Mouse (Mus musculus): ENCODE measurements at regions not wholly inside any gene's neighbourhood (a gene's known extent, or its start where the extent isn't known, plus 50 kb on each side); places are given as distances from the start of the nearest gene placed in this dataset.

DNA sequence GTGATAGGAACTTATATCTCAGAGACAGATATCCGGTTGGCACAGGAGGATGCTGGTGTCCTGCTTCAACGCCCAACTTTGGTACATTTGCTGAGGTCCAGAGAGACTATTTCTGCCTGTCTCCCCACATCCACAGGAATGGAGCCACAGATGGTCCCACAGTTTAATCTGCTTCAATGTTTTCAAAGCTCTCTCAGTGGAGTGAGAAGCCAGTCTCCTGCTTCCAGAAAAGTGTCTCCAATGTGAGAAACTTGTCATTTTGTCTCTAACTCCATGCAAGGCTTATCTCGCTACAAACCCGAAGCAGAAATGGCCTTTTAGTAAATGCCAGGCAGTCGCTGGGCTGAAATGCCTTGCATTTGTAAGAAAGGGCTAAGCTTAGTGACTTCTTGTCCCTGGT lies 86.9 kb upstream of the Frmd4a start:
- no peak for DNase-seq
- intact Hi-C loops (cut with DNase I) = no loop called here

DNA sequence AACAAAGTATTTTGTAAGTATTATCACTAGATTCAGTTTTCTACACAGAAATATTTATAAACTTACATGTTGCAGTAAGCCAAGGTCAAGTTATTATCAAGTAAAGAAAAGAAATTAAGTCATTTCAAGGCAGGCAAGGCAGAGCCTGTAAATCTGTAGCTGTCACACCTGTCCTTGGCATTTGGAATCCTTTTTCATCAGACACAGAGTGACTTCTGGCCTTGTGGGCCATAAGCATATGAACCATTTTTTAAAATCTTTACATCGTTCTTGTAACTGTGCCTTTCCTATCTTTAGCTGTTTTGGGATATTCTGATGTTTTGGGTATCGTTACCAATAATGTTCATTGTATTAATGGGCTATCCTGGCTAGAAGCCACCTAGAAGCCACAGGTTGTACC lies 76.7 kb upstream of the Frmd4a start:
- intact Hi-C loops (cut with DNase I) = no loop called here
- DNase-seq = no peak

GRCm38 (mm10) chr2:3941496-3941895 lies 76.0 kb upstream of the Frmd4a start:
- intact Hi-C loops (cut with DNase I) = no loop called here
- no peak for DNase-seq

- DNase-seq = no peak
- intact Hi-C loops (cut with DNase I) = no loop called here
Observed at GRCm38 (mm10) chr2:3947432-3947831, 70.1 kb upstream of the Frmd4a start.

DNA sequence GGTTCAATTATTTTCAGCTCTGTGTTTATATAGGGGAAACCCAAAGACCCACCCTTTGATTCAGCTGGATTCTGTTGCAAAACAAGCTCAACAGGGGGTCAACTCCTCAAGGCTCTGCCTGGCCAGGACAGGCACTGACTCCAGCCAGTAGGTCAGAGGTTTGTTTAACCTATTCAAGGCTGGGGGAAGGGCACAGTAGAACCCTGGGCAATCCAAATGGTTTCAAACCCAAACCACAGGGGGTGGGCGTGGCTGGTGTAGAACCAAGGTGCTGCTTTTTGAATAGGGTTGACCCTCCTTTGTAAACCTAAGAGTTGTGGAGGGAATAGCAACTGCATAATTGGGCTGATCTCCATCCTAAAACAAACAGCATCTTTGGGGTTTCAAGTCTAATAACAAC lies 69.2 kb upstream of the Frmd4a start:
- DNase-seq = no peak
- intact Hi-C loops (cut with DNase I) = no loop called here

GRCm38 (mm10) chr2:3957491-3957890 lies 60.0 kb upstream of the Frmd4a start:
- intact Hi-C loops (cut with DNase I) = no loop called here
- no peak for DNase-seq

GRCm38 (mm10) chr2:3958065-3958641 lies 59.4 kb upstream of the Frmd4a start:
- DNase-seq = peak in 1 of 2 experiments; percentile 4

DNA sequence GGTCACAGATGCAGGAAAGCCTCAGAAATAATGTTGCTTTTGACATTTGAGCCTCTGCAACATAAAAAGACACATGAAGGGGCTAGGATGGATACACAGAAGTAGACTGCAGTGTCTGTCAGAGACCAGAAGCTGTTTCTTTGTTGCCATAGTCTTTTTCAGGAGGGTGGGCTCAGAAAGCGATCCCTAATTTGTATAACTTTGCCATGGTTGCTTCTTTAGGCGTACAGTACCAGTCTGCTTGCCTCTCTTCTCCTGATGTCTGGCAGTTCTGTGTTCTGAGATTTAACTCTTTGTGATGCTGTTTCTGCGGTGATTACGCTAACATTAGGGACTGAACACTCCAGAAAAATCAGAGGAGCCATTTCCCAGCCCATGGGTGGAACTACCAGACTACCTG lies 58.8 kb upstream of the Frmd4a start:
- DNase-seq = no peak
- intact Hi-C loops (cut with DNase I) = no loop called here

More at GRCm38 (mm10) chr2:3958065-3958641, 59.4 kb upstream of the Frmd4a start:
- intact Hi-C loops (cut with DNase I) = no loop called here

GRCm38 (mm10) chr2:3959181-3959580 lies 58.3 kb upstream of the Frmd4a start:
- DNase-seq = no peak
- intact Hi-C loops (cut with DNase I) = no loop called here

- DNase-seq = no peak
- intact Hi-C loops (cut with DNase I) = no loop called here
Observed at GRCm38 (mm10) chr2:3960213-3960612, 57.3 kb upstream of the Frmd4a start.

- intact Hi-C loops (cut with DNase I) = no loop called here
Observed at GRCm38 (mm10) chr2:3964351-3964750, 53.2 kb upstream of the Frmd4a start.

More at GRCm38 (mm10) chr2:3964351-3964750, 53.2 kb upstream of the Frmd4a start:
- DNase-seq = no peak

Measured in heart, postnatal 14 days (tissue).